Mouse (Mus musculus): ENCODE results near the gene Mcu. TPM values are rescaled to one million over a fixed set of nuclear protein-coding genes. Genes with fewer than 3 reads are reported as not detected.

Mcu gene
- total RNA-seq, 1 experiment from 2014 or later, result 17.7 TPM

DNA sequence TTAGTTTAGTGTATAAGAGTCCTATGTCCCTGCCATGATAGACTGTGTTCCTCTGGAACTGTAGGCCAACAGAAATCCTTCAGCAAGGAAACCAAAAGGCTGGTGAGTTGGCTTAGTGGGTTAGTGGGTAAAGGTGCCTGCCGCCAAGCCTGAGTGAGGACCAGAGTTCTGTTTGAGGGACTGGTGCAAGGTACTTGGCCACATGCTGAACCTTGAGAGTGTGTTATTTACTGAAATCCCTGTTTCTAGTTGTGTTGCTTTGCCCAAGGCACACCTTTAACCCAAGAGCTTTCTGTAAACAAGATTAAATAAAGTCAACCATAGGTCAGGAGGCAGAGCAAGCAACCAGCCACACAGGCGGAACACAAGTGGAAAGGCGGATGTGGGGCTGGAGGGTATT lies 150.9 kb downstream of the Mcu start:
- ATAC-seq (ENCODE audit: extremely low read depth, insufficient number of reproducible peaks, low FRiP score, poor library complexity, severe bottlenecking), result no peak

DNA sequence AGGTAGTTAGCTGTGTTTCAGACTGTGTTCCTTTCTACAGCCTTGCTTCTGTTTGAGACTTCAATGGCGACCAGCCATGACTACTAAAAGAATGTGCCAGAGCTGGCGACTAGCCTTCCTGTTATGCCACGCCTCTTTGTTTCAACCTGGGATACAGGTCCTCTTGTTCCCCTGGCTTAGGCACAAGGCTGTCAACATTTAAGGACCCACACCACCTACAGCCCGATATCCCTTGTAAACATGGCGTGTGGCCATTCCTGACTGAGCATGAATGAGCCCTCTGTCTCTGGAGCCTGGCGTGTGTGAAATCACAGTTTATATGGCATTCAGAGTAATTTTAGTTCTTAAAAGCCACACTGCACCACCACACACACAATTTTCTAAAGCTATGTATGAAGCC lies 154.2 kb downstream of the Mcu start:
- no peak for ATAC-seq (ENCODE audit: extremely low read depth, insufficient number of reproducible peaks, low FRiP score, poor library complexity, severe bottlenecking)

DNA sequence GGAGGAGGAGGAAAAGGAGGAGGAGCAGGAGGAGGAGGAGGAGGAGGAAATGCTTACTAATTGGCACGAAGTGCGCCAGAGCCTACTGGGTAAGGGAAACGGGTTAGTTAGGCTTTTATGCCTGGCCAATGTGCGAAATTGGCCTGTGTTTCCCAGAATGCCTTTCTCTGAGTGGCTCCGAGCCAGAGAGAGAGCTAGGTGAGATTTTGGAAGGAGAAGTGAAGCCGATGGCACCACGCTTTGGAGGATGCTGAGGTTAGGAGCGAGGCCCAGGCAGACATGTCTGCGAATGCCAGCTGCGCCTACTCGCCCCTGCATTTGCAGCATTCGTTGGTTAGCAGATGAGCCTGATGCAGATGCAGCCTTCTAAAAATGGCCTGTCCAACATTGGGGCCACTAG lies 156.7 kb downstream of the Mcu start:
- no peak for ATAC-seq (ENCODE audit: extremely low read depth, insufficient number of reproducible peaks, low FRiP score, poor library complexity, severe bottlenecking)

DNA sequence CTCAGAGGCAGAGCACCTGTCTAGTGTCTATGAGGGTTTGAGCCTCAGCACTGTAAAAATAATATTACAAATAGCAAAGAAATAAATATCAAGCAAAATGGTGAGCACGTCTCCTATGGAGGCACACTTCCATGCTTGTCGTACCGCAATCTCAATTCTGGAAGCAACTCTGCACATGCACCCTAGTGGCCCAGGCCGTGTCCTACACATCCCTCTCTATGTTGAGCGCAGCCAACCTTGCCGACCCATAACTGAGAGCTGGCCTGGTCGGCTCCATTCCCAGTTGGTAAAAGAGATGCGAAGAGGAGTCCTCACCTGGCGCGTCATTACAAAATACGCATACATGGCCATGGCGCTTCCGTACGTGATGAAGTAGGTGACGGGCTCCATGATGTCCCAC lies 161.9 kb downstream of the Mcu start:
- no peak for ATAC-seq (ENCODE audit: extremely low read depth, insufficient number of reproducible peaks, low FRiP score, poor library complexity, severe bottlenecking)

DNA sequence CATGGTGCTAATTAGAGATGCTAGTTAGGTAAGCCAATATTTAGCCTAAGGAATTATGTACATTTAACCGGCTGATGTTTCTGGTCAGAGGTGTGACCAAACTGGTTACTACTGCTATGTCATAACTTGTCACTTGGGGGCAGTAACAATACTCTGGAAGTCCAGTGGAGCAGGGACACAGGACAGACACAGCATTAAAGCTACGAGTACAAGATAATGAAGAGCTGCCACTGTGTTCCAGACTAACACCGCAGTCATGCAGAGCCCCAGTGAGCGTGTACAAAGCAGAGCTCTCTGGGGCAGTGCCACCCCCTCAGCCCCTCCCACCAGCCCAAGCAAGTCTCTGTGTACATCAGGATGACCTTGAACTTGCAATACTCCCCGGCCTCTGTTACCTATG lies 164.7 kb downstream of the Mcu start:
- ATAC-seq (ENCODE audit: extremely low read depth, insufficient number of reproducible peaks, low FRiP score, poor library complexity, severe bottlenecking), result no peak

DNA sequence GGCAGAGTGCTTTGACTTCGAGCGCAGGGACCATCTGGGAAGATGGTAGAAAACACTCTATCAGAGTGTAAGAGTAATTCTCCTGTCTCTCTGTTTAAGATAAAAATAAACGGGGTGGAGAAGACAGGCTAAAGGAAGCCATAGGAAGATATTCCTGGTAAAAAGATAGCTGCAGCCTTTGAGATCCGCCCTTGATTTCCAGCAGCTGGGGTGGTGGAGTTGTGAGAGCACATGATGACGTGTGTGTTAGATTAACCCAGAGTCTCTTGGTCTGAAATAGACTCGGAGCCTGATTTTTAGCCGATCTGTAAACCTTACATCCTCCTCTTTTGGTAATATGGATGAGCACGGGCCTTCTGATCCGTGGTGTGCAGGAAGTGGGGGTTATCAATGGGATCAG lies 168.9 kb downstream of the Mcu start:
- no peak for ATAC-seq (ENCODE audit: extremely low read depth, insufficient number of reproducible peaks, low FRiP score, poor library complexity, severe bottlenecking)

DNA sequence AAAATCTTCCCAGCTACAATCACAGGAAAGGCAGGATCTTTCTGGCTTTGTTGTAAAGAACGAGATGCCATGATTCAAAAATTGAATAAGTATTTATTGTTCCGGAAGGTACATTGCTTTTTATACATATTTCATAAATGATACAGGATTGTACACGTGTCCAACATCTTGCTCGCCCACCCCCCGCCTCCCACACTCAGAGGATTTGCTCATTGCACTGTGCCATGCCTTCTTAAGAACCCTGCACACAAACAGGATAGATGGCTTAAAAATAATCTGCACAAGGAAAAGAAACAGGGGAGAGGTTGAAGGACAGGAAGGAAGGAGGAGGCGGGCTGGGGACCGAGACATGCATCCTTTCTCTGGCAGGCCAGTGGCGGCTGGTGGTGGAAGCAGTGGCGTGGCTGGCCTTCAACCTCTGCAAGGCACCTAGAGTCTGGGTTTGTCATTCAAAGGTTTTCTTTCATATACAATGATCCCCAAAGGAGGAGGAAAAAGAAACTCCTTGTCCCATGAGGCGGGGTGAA lies 169.5 kb downstream of the Mcu start:
- ATAC-seq (ENCODE audit: extremely low read depth, insufficient number of reproducible peaks, low FRiP score, poor library complexity, severe bottlenecking), result no peak

DNA sequence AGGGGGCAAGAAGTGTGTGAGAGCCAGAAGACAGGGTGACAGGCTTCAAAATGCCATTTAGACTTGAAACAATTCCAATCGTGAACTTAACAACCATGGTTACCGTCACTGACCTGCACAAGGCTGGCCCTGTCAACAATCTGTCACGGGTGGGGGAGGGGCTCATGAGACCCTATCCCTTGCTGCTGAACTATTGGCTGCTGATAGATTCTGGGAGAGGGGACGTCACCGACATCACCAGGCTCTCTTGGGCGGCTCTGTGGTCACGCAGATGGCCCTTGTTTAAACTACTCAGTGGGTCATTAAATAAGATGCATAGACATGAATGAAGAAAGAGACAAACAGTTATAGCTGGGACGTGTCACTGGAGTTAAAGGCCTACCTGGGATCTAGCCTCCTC lies 171.9 kb downstream of the Mcu start:
- no peak for ATAC-seq (ENCODE audit: extremely low read depth, insufficient number of reproducible peaks, low FRiP score, poor library complexity, severe bottlenecking)

DNA sequence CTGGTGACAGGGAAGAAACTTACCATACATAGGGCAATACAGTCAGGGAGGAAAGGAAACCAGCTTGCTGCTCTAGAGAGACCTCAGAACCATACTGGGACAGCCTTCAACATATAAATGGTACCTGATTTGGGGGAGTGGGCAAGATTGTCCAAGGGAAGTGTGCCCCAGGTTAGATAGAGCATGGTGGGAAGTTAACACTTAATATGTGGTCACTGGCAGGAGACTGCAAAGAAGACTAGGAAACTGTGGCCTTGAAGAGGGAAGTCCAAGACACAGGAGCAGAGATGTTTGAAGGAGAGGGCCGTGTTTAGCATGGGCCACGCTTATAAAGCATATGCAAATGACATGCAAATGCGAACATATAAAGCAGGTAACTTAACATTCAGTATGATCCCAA lies 172.4 kb downstream of the Mcu start:
- ATAC-seq (ENCODE audit: extremely low read depth, insufficient number of reproducible peaks, low FRiP score, poor library complexity, severe bottlenecking), result no peak

DNA sequence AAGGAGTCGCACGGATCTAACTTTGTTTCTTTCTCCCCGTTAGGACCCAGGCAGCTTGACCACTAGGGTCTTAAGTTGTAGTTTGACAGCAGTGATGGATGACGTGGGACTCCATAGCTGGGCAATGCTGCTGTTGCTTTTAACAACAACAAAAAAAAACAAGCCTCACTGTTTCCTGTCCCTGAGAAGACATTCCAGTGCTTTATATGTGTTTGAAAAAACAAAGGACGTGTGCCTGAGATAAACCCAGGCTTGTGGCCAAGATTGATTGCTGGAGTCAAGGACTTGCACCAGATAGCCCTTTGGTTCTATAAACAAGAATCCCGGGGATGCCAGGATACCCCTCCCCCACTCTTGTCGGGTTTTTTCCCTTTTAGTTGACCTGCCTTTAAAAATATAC lies 173.3 kb downstream of the Mcu start:
- ATAC-seq (ENCODE audit: extremely low read depth, insufficient number of reproducible peaks, low FRiP score, poor library complexity, severe bottlenecking), result no peak

DNA sequence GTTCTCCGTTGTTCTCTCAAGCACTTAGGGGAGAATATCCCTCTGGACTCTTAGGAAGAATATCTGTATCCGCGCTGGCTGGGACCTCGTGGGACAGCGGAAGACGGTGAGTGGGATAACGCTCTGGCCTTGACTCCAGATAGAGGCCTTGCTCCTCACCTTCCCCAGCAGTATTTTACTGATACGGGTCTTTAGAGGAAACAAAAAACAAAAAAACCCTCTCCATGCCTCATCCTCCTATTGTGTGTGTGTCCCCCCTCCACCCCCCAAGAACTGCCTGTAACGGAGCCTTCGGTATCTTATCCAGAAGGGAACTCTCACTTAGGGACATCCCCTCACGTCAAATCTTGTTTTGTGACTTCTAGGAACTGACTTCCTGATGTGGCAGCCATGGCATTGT lies 174.8 kb downstream of the Mcu start, which contains the start of gene Oit3:
Gene Oit3, minus strand, starts transcription at position 44 of the 400 bp plus-strand sequence.
- ATAC-seq (ENCODE audit: extremely low read depth, insufficient number of reproducible peaks, low FRiP score, poor library complexity, severe bottlenecking), result no peak

DNA sequence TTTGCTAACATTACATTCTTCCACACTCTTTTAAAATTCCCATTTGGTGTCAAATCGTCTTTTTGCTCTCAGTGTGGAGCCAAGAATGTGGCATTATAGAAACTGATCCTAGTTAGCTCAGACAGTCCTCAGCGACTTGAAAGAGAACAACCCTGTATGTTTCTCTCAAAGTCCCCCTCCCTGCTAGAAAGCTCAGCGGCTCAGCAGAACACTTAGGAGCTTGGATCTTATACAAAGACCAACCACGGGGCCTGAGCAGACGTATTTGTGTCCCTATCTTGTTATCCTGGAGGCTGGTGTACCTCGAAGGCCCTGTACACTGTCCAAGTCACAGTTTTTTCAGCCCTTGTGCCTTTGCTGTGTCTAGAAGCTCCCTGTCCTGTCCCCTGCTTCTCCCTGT lies 176.3 kb downstream of the Mcu start:
- no peak for ATAC-seq (ENCODE audit: extremely low read depth, insufficient number of reproducible peaks, low FRiP score, poor library complexity, severe bottlenecking)

DNA sequence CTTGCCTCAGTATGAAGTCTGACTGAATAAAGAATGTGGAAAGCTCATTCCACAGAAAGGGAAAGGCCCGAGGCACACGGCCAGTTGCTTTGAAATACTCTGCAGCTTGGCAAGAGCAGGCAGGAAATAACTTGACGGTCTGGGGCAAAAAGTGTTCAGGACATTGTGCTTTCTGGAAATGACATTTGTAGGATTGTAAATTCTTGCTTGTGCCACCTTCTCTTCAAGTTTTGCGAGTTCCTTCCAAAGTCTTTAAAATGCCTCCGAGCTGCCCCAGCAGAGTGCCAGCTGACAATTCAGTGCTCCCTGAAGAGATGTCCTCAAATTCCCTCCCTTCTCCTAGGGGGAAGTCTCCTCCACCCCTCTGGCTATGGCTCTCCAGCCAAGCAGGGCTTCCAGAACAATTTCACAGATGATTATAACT lies 177.0 kb downstream of the Mcu start:
- ATAC-seq (ENCODE audit: extremely low read depth, insufficient number of reproducible peaks, low FRiP score, poor library complexity, severe bottlenecking), result no peak

DNA sequence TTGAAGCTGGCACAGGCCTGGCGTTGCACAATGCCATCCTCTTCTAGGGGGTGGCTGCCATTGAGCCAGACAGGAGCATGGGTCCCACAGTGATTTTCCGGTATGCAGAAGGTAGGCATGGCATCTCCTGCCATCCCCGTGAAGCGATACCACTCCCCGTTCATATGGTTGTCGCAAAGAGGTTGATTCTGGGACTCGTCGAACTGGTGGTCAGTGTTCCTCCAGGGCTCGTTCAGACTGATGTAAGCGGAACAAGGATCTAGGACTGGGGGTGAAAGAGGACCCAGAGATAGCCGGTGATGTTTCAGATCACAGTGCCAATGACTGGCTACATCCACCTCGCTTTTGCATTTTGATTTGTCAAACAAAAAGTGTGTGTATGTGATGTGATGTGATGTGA lies 177.8 kb downstream of the Mcu start:
- ATAC-seq (ENCODE audit: extremely low read depth, insufficient number of reproducible peaks, low FRiP score, poor library complexity, severe bottlenecking), result no peak

DNA sequence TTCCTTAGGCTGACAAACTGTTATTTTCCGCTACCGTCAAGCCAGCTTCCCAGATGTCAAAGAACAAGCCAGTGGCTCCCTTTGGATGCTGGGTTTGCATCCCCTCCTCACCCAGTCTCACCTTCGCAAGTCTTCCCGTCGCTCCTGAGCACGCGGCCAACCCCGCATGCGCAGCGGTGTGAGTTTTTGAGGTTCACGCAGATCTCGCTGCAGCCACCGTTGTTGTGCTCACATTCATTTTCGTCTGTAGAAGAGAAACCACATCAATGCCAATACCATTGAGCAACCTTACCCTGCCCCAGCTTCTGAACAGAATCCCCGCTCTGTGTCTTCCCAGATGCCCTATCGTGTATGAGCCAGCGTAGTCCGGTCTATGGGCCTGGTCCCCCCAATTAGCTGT lies 180.7 kb downstream of the Mcu start:
- no peak for ATAC-seq (ENCODE audit: extremely low read depth, insufficient number of reproducible peaks, low FRiP score, poor library complexity, severe bottlenecking)

DNA sequence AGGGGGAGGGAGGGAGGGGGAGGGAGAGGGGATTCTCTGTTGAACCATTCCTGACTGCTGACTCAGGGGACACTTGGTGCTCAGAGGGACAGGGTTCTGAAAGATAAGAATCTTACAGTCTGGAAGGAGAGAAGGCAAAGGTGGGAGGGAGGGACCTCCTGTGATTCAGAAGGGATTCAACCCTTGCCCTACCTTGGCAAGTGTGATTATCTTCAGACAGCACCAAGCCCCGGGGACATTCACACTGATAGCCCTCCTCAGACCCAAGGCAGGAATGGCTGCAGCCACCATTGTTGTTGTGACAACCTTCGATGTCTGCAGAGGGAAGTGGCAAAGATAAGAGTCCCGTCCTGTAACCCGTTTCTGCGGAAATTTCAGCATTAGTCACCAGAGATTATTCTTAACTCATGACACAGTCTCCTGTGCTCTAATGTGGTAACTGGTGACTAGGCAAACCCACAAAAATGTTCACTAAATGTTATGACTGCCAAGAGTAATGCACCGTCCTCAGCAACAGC lies 185.7 kb downstream of the Mcu start:
- no peak for ATAC-seq (ENCODE audit: extremely low read depth, insufficient number of reproducible peaks, low FRiP score, poor library complexity, severe bottlenecking)

DNA sequence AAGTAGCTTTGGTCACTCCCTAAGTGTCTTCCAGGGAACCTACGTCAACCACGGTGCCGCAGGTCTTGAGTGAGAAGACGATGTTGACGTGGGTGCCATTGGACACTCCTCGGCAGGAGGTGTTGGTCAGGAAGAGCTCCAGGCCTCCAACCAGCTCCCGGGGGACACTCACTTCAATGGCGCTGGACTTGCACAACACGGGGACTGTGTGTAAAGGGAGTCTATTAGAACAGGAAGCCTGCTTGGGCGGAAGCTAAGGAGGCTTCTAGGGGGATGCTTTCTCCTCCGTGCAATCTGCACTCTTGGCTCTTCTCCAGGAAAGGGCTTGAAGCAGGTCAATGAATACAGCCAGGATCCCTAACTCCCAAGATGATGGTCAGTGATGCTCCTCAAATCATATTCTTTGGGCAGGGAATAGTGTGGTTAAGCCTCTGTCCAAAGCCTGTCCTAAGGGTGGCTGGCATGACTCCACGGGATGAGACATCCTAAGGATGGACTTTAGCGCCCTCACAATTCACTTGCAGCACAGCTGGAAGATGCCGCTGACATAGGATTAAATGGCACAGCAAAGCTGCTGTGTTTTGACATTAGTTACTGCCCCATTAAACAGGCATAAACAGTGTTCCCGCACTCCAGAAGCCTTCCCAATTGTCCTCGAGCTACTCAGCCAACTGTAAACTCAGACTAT lies 186.9 kb downstream of the Mcu start:
- no peak for ATAC-seq (ENCODE audit: extremely low read depth, insufficient number of reproducible peaks, low FRiP score, poor library complexity, severe bottlenecking)

DNA sequence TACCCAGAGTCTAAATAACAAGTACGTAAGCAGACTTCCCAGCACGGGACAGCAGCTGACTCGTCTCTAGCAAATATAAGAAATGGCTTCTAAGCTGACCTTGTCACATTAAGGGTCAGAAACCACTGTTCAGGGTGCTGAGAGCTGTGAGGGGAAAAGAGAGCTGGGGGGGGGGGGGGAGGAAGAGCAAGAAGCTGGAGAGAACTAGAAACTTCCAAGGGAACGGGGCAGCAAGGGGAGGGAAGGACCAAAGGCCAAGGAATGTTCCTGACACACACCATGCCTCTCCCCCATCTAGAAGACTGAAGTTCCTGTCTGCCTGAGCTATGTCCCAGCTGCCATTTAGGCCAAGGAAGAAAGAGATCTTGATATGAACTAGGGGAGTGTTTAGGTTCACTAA lies 190.1 kb downstream of the Mcu start:
- no peak for ATAC-seq (ENCODE audit: extremely low read depth, insufficient number of reproducible peaks, low FRiP score, poor library complexity, severe bottlenecking)

DNA sequence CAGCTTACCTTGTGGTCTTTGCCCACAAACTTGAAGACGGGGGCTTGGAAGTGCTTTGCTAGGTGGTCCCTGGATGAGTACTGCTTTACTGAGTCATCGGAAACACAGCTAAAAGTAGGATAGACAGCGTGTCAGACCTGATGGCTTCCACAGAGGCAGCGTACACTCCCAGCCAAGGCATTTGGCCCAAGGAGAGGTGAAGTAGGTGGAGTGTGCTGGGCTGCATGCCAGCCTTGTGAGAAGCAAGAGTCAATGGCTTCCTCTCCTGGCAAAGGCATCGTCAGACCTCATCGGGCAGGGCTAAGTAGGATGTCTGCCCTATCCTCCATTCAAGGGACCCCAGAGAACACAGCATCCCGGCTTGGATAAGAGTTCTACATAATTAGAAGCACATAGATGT lies 191.1 kb downstream of the Mcu start:
- ATAC-seq (ENCODE audit: extremely low read depth, insufficient number of reproducible peaks, low FRiP score, poor library complexity, severe bottlenecking), result no peak

DNA sequence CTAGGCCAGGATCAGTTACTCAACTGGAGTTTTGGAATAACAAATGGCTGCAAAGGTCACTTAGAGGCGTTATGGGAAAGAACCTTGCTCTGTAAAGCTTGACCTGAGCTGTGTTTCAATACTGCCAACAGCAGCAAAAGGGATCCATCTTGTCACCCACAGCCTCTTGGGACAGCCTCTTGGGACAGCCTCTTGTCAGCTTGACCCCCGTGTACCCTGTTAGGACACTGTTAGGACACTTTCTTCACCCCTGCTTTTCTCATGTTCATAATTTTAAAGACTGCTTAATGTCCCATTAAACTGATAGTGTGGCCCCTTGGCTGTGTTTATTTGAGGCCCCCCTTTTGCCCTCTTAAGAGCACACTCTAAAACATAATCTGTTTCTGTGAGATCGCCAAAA lies 192.0 kb downstream of the Mcu start:
- no peak for ATAC-seq (ENCODE audit: extremely low read depth, insufficient number of reproducible peaks, low FRiP score, poor library complexity, severe bottlenecking)

DNA sequence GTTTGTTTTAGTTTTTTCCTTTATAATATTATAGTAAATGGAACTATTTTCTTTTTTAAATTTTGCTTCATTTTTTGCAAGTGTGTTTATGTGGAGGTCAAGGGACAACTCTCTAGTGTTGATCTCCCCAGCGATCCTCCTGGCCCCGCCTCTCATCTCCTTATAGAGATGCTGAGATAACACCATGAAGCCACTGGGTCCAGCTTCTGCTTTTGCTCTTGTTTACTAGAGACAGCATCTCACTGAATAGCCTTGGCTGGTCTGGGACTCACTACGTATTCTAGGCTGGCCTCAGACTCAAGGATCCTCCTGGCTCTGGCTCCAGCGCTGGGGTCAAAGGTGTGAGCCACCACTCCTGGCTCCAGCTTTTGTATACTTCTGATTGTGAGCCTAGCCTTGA lies 197.0 kb downstream of the Mcu start:
- no peak for ATAC-seq (ENCODE audit: extremely low read depth, insufficient number of reproducible peaks, low FRiP score, poor library complexity, severe bottlenecking)
